Mouse (Mus musculus): ENCODE data around the gene Clic5. TPM values are rescaled to one million over a fixed set of nuclear protein-coding genes. Genes with fewer than 3 reads are reported as not detected.
"Not testable (repeated sequence)": the region's sequence is repeated elsewhere in the genome, so short reads cannot be mapped to it uniquely, and the experiment has no call there.

Clic5 gene
- total and polyA plus RNA-seq, 3 experiments: not detected

- TF ChIP-seq ZNF384 (IDR thresholded peaks at IDR 0.05; ENCODE audit: low read depth, low read length) (no peak), JUND (IDR thresholded peaks at IDR 0.05; ENCODE audit: low read depth, low read length) (no peak)
Measured at GRCm38 (mm10) chr17:44186871-44187270, 1.5 kb upstream of the Clic5 start (continued).

- not testable (repeated sequence) for H3K27me3 ChIP-seq (ENCODE audit: control insufficient read depth in 1 of 2, insufficient read depth in 2 of 2, low read length in 2 of 2); H3K9ac ChIP-seq (ENCODE audit: control insufficient read depth, low read depth, low read length, poor library complexity, severe bottlenecking); DNase-seq (ENCODE audit: low read depth, low spot score); H3K27ac ChIP-seq (ENCODE audit: control insufficient read depth, low read depth, low read length); H3K4me3 ChIP-seq (ENCODE audit: control insufficient read depth in 1 of 2, insufficient read depth in 1 of 2, low read depth in 2 of 2, low read length in 2 of 2); H3K36me3 ChIP-seq (ENCODE audit: control insufficient read depth in 1 of 2, insufficient read depth in 2 of 2, low read length in 2 of 2); H3K9me3 ChIP-seq (replicated peaks; ENCODE audit: insufficient read depth, low read length); H3K4me1 ChIP-seq (ENCODE audit: control insufficient read depth in 1 of 2, insufficient read depth in 2 of 2, low read length in 2 of 2); H3K79me2 ChIP-seq (ENCODE audit: control insufficient read depth, insufficient read depth, low read length, poor library complexity)
Measured at GRCm38 (mm10) chr17:44187537-44187936, 847 bp upstream of the Clic5 start.

GRCm38 (mm10) chr17:44188769-44189145 is 373 bp downstream of the Clic5 start:
- DNase-seq (ENCODE audit: low read depth, low spot score): no peak
- TF ChIP-seq MAZ (IDR thresholded peaks at IDR 0.05; ENCODE audit: low read depth, low read length) (no peak), SMC3 (IDR thresholded peaks at IDR 0.05; ENCODE audit: low read depth, low read length) (no peak), MYC (IDR thresholded peaks at IDR 0.05; ENCODE audit: low read depth, low read length) (no peak), CTCF (IDR thresholded peaks at IDR 0.05 in 2 of 3, conservative IDR thresholded peaks at IDR 0.05 in 1 of 3; ENCODE audit: control insufficient read depth in 1 of 3, insufficient read depth in 1 of 3, low read depth in 2 of 3, low read length in 3 of 3, poor library complexity in 1 of 3, severe bottlenecking in 1 of 3) (no peak), POLR2A (IDR thresholded peaks at IDR 0.05; ENCODE audit: control insufficient read depth in 1 of 2, insufficient read depth in 1 of 2, low read depth in 1 of 2, low read length in 2 of 2, poor library complexity in 1 of 2) (no peak), NELFE (IDR thresholded peaks at IDR 0.05; ENCODE audit: low read depth, low read length) (no peak), POLR2AphosphoS2 (IDR thresholded peaks at IDR 0.05; ENCODE audit: low read length) (no peak), BHLHE40 (IDR thresholded peaks at IDR 0.05; ENCODE audit: borderline replicate concordance, low read depth, low read length) (no peak), TCF12 (IDR thresholded peaks at IDR 0.05; ENCODE audit: low read depth, low read length) (no peak), MAFK (IDR thresholded peaks at IDR 0.05; ENCODE audit: borderline replicate concordance, low read depth, low read length) (no peak), CHD1 (IDR thresholded peaks at IDR 0.05; ENCODE audit: low read depth, low read length) (no peak), E2F4 (IDR thresholded peaks at IDR 0.05; ENCODE audit: borderline replicate concordance, low read depth, low read length) (no peak), MXI1 (IDR thresholded peaks at IDR 0.05; ENCODE audit: low read depth, low read length) (no peak), GABPA (IDR thresholded peaks at IDR 0.05; ENCODE audit: low read depth, low read length) (no peak), ZC3H11A (IDR thresholded peaks at IDR 0.05; ENCODE audit: low read depth, low read length) (no peak), ZKSCAN1 (IDR thresholded peaks at IDR 0.05; ENCODE audit: low read depth, low read length) (no peak)
- Histone ChIP-seq H3K27ac (ENCODE audit: control insufficient read depth, low read depth, low read length) (no peak overlapping the region), H3K9me3 (replicated peaks; ENCODE audit: insufficient read depth, low read length) (no peaks in the 10 kb centered on the region), H3K4me3 (ENCODE audit: control insufficient read depth in 1 of 2, insufficient read depth in 1 of 2, low read depth in 2 of 2, low read length in 2 of 2) (peak overlapping the region; percentile 46 to 62; a peak in 3 of 4 replicates), H3K9ac (ENCODE audit: control insufficient read depth, low read depth, low read length, poor library complexity, severe bottlenecking) (no peak overlapping the region), H3K4me1 (ENCODE audit: control insufficient read depth in 1 of 2, insufficient read depth in 2 of 2, low read length in 2 of 2) (no peaks in the 10 kb centered on the region), H3K27me3 (ENCODE audit: control insufficient read depth in 1 of 2, insufficient read depth in 2 of 2, low read length in 2 of 2) (no peaks in the 10 kb centered on the region), H3K36me3 (ENCODE audit: control insufficient read depth in 1 of 2, insufficient read depth in 2 of 2, low read length in 2 of 2) (no peaks in the 10 kb centered on the region), H3K79me2 (ENCODE audit: control insufficient read depth, insufficient read depth, low read length, poor library complexity) (no peaks in the 10 kb centered on the region)
